Mouse (Mus musculus): ENCODE measurements around the gene Gpbar1. TPM values are rescaled to one million over a fixed set of nuclear protein-coding genes. Genes with fewer than 3 reads are reported as not detected.

The Gpbar1 gene
- polyA plus RNA-seq, 2 experiments: 0.57 to 1.1 TPM

DNA sequence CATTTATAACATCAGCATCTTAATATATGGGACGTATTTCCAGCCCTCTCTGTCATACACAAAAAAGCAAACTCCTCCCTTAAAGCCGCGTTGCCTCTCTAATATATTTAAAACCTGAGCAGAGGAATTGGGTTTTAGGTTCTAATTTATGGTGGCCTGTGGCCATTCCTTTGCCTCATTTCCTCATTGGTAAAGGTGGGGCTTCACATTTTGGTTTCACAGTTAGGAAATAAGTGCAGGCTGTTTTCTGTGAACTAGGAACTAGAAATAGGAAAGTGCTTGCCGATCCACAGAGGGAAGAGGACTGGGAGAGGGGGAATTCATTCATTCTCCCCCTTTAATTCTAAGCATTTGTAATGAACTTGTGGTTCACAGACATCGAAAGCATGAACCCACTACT lies 40.7 kb upstream of the Gpbar1 start:
- Histone ChIP-seq H3K9me3 (ENCODE audit: control insufficient read depth, low read length) (no peaks in the 10 kb centered on the region), H3K27me3 (ENCODE audit: control insufficient read depth, insufficient read depth, low read length) (no peaks in the 10 kb centered on the region), H3K27ac (peak overlapping the region; percentile 82), H3K9ac (replicated peaks) (peak overlapping the region; percentile 95), H3K36me3 (replicated peaks; ENCODE audit: control insufficient read depth, insufficient read depth, low read depth) (no peaks in the 10 kb centered on the region; the same call in 1 of the 2 replicates), H3K4me3 (ENCODE audit: insufficient read depth in 1 of 2, low read depth in 2 of 2, low read length in 2 of 2) (peak overlapping the region; percentile 86 to 96), H3K4me1 (replicated peaks; ENCODE audit: control insufficient read depth in 2 of 2, insufficient read depth in 2 of 2, low read length in 1 of 2) (peaks cover 28 to 31% of the 10 kb centered on the region in 2 experiments), H3K4me2 (ENCODE audit: low read depth) (peak overlapping the region; percentile 99)
- no peak for TF ChIP-seq EP300 (IDR thresholded peaks at IDR 0.05; ENCODE audit: low read depth)
- WGBS (ENCODE audit: insufficient replicate concordance): 2% methylated on average over 5 of the region's 5 CpGs
- ATAC-seq (ENCODE audit: insufficient read depth): no peak
- no peak for DNase-seq (ENCODE audit: low read depth in 3 of 3, low spot score in 3 of 3)

- Histone ChIP-seq H3K4me1 (replicated peaks; ENCODE audit: control insufficient read depth in 2 of 2, insufficient read depth in 2 of 2, low read length in 1 of 2) (peaks cover 28 to 31% of the 10 kb centered on the region in 2 experiments), H3K9me3 (ENCODE audit: control insufficient read depth, low read length) (no peaks in the 10 kb centered on the region), H3K4me3 (ENCODE audit: insufficient read depth in 1 of 2, low read depth in 2 of 2, low read length in 2 of 2) (peak overlapping the region; percentile 86 to 96), H3K4me2 (ENCODE audit: low read depth) (peak overlapping the region; percentile 99), H3K27me3 (ENCODE audit: control insufficient read depth, insufficient read depth, low read length) (no peaks in the 10 kb centered on the region), H3K36me3 (replicated peaks; ENCODE audit: control insufficient read depth, insufficient read depth, low read depth) (no peaks in the 10 kb centered on the region; the same call in 1 of the 2 replicates), H3K27ac (peak overlapping the region; percentile 82), H3K9ac (replicated peaks) (peak overlapping the region; percentile 95)
- no peak for ATAC-seq (ENCODE audit: insufficient read depth)
- TF ChIP-seq EP300 (IDR thresholded peaks at IDR 0.05; ENCODE audit: low read depth) (no peak), CTCF (IDR thresholded peaks at IDR 0.05; ENCODE audit: low read depth) (no peak)
- no peak for DNase-seq (ENCODE audit: low read depth in 3 of 3, low spot score in 3 of 3)
- WGBS (ENCODE audit: insufficient replicate concordance): 5% methylated on average over 1 of the region's 1 CpGs
These were observed 40.2 kb upstream of the Gpbar1 start for GRCm38 (mm10) chr1:74238136-74238535.

DNA sequence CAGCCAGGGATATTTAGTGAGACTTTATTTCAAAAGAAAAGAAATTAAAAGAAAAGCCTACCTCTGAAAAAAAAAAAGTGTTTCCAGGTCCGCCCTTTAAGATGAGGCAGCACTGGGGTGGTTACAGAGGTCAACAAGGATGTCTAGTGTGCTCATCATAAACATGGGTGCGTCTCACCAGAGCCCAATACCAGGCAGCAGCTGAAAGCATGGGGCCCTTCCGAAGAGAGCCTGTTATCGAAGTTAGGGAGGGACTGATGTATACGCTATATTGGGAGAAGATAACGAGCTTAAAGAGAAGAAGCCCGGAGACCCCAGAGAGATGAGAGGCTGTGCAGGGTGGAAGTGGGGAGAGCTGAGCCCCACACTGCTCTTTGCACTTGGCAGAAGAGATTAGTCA lies 39.2 kb upstream of the Gpbar1 start:
- no peaks in the 10 kb centered on the region for H3K27me3 ChIP-seq (ENCODE audit: control insufficient read depth, insufficient read depth, low read length)
- DNase-seq (ENCODE audit: low read depth in 3 of 3, low spot score in 3 of 3) (peak in 2 of 3 experiments; percentile 48 to 50), ATAC-seq (ENCODE audit: insufficient read depth) (peak; percentile 47)
- peak overlapping the region; percentile 82 for H3K27ac ChIP-seq
- H3K4me3 ChIP-seq (ENCODE audit: insufficient read depth in 1 of 2, low read depth in 2 of 2, low read length in 2 of 2): peak overlapping the region; percentile 21 to 96; a peak in 3 of 4 replicates
- no peaks in the 10 kb centered on the region; the same call in 1 of the 2 replicates for H3K36me3 ChIP-seq (replicated peaks; ENCODE audit: control insufficient read depth, insufficient read depth, low read depth)
- peaks cover 28 to 31% of the 10 kb centered on the region in 2 experiments for H3K4me1 ChIP-seq (replicated peaks; ENCODE audit: control insufficient read depth in 2 of 2, insufficient read depth in 2 of 2, low read length in 1 of 2)
- WGBS (ENCODE audit: insufficient replicate concordance): 10% methylated on average over 7 of the region's 7 CpGs
- peak overlapping the region; percentile 99 for H3K4me2 ChIP-seq (ENCODE audit: low read depth)
- TF ChIP-seq EP300 (IDR thresholded peaks at IDR 0.05; ENCODE audit: low read depth) (no peak), CTCF (IDR thresholded peaks at IDR 0.05; ENCODE audit: low read depth) (no peak)
- no peaks in the 10 kb centered on the region for H3K9me3 ChIP-seq (ENCODE audit: control insufficient read depth, low read length)
- H3K9ac ChIP-seq (replicated peaks): peak overlapping the region; percentile 95

DNA sequence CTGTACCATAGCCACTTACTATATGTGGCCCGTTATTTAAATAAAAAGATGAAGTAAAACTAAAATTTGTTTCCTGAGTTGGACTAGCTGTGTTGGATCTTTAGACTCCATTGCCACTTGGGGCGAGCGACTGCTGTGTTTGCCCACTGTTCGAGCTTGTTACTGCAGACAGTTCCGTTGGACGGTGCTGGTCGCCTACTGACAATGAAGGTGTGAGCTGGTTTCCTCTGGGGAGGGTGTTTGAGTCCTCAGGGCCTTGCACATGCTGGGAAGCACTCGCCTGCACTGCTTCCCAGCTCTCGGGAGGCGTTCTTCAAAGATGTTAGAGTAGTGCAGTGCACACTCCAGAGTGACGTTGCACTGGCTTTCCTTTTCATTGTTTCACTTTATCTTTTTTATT lies 38.7 kb upstream of the Gpbar1 start:
- peak overlapping the region in 1 of 2 experiments; percentile 96; a peak in 2 of 4 replicates for H3K4me3 ChIP-seq (ENCODE audit: insufficient read depth in 1 of 2, low read depth in 2 of 2, low read length in 2 of 2)
- no peak for ATAC-seq (ENCODE audit: insufficient read depth)
- TF ChIP-seq EP300 (IDR thresholded peaks at IDR 0.05; ENCODE audit: low read depth) (no peak), CTCF (IDR thresholded peaks at IDR 0.05; ENCODE audit: low read depth) (no peak)
- H3K27ac ChIP-seq: peak overlapping the region; percentile 82
- no peaks in the 10 kb centered on the region for H3K27me3 ChIP-seq (ENCODE audit: control insufficient read depth, insufficient read depth, low read length)
- H3K9ac ChIP-seq (replicated peaks): peak overlapping the region; percentile 95
- peaks cover 28 to 31% of the 10 kb centered on the region in 2 experiments for H3K4me1 ChIP-seq (replicated peaks; ENCODE audit: control insufficient read depth in 2 of 2, insufficient read depth in 2 of 2, low read length in 1 of 2)
- no peaks in the 10 kb centered on the region; the same call in 1 of the 2 replicates for H3K36me3 ChIP-seq (replicated peaks; ENCODE audit: control insufficient read depth, insufficient read depth, low read depth)
- WGBS (ENCODE audit: insufficient replicate concordance): 17% methylated on average over 11 of the region's 11 CpGs
- H3K9me3 ChIP-seq (ENCODE audit: control insufficient read depth, low read length): no peaks in the 10 kb centered on the region
- H3K4me2 ChIP-seq (ENCODE audit: low read depth): peak overlapping the region; percentile 99
- no peak for DNase-seq (ENCODE audit: low read depth in 3 of 3, low spot score in 3 of 3)

- 57% methylated on average over 6 of the region's 6 CpGs for WGBS (ENCODE audit: insufficient replicate concordance)
- no peak overlapping the region; the same call in 1 of the 2 replicates for H3K27ac ChIP-seq
- 0 out of 2 replicates have a peak overlapping the region, but pooled peaks have one; percentile 1 for H3K9ac ChIP-seq (replicated peaks)
- ATAC-seq (ENCODE audit: insufficient read depth): no peak
- TF ChIP-seq EP300 (IDR thresholded peaks at IDR 0.05; ENCODE audit: low read depth) (no peak), CTCF (IDR thresholded peaks at IDR 0.05; ENCODE audit: low read depth) (no peak)
- no peak for DNase-seq (ENCODE audit: low read depth in 3 of 3, low spot score in 3 of 3)
- H3K4me1 ChIP-seq (replicated peaks; ENCODE audit: control insufficient read depth in 2 of 2, insufficient read depth in 2 of 2, low read length in 1 of 2): peaks cover 28 to 31% of the 10 kb centered on the region in 2 experiments
- H3K4me2 ChIP-seq (ENCODE audit: low read depth): peak overlapping the region; percentile 99
- no peaks in the 10 kb centered on the region for H3K27me3 ChIP-seq (ENCODE audit: control insufficient read depth, insufficient read depth, low read length)
- H3K4me3 ChIP-seq (ENCODE audit: insufficient read depth in 1 of 2, low read depth in 2 of 2, low read length in 2 of 2): no peak overlapping the region
- H3K9me3 ChIP-seq (ENCODE audit: control insufficient read depth, low read length): no peaks in the 10 kb centered on the region
- no peaks in the 10 kb centered on the region; the same call in 1 of the 2 replicates for H3K36me3 ChIP-seq (replicated peaks; ENCODE audit: control insufficient read depth, insufficient read depth, low read depth)
These were observed 38.0 kb upstream of the Gpbar1 start for GRCm38 (mm10) chr1:74240311-74240710.
